Mouse (Mus musculus) C2C12 (cell line): ENCODE measurements around the gene Erich2. TPM values are rescaled to one million over a fixed set of nuclear protein-coding genes. Genes with fewer than 3 reads are reported as not detected.
A peak's percentile ranks its signal among the peaks of the same experiment; 100 is the strongest.

Source experiments
- H3K27me3 ChIP-seq: one replicate; pipeline ENCODE4 v1.6.1; 2011; ENCODE audit not compliant: control insufficient read depth, insufficient read depth, insufficient read length
- H3K36me3 ChIP-seq: one replicate; pipeline ENCODE4 v1.6.1; 2011; ENCODE audit not compliant: control insufficient read depth, insufficient read depth
- H3K4me3 ChIP-seq: one replicate; pipeline ENCODE4 v1.5.1; 2011; ENCODE audit warnings: mild to moderate bottlenecking, control low read depth; ENCODE audit not compliant: poor library complexity, insufficient read depth, severe bottlenecking
- H3K79me2 ChIP-seq: one replicate; pipeline ENCODE4 v1.6.1; 2011; ENCODE audit not compliant: control insufficient read depth, insufficient read depth
- H3K79me3 ChIP-seq: one replicate; pipeline ENCODE4 v1.6.1; 2011; ENCODE audit warnings: low read depth, control low read depth
- H3ac ChIP-seq: one replicate; pipeline ENCODE3; 2011; ENCODE audit warnings: low read depth; ENCODE audit not compliant: control insufficient read depth, insufficient read length
- CEBPB ChIP-seq: IDR thresholded peaks from one replicate; pipeline ENCODE4 v1.6.1; 2011; ENCODE audit warnings: low read depth, mild to moderate bottlenecking, control low read depth, moderate library complexity
- CTCF ChIP-seq: IDR thresholded peaks from one replicate; pipeline ENCODE4 v1.5.1; 2011; ENCODE audit not compliant: control insufficient read depth, insufficient read depth, insufficient read length
- FOSL1 ChIP-seq: IDR thresholded peaks from one replicate; pipeline ENCODE4 v1.8.0; 2011; ENCODE audit warnings: mild to moderate bottlenecking, low read length; ENCODE audit not compliant: poor library complexity, insufficient read depth, severe bottlenecking
- MAX ChIP-seq: IDR thresholded peaks from one replicate; pipeline ENCODE4 v1.6.1; 2011; ENCODE audit warnings: mild to moderate bottlenecking, control low read depth
- MYOD1 ChIP-seq: IDR thresholded peaks from one replicate; pipeline ENCODE4 v1.6.1; 2011; ENCODE audit warnings: low read depth; ENCODE audit not compliant: control insufficient read depth, insufficient read length
- MYOG ChIP-seq: IDR thresholded peaks from one replicate; pipeline ENCODE4 v1.6.1; 2011; ENCODE audit not compliant: control insufficient read depth, insufficient read length; ENCODE audit errors: extremely low read depth
- USF1 ChIP-seq: IDR thresholded peaks from one replicate; pipeline ENCODE4 v1.6.1; 2011; ENCODE audit warnings: low read depth, mild to moderate bottlenecking, control low read depth, moderate library complexity
- long read RNA-seq, 2 experiments: library from polyadenylated mRNA; unstranded; transcript quantifications; one replicate each; pipeline ENCODE4 v2.0.0; 2019 to 2020
- polyA plus RNA-seq: library from polyadenylated mRNA; unstranded; fragments of >200 nt; fragmentation: generic; extraction: Trizol; gene quantifications from one replicate; pipeline ENCODE4 v1.2.1, GENCODE M21; 2012; ENCODE audit warnings: missing spikeins

The Erich2 gene
- 0.09 TPM for polyA plus RNA-seq
- long read RNA-seq, experiment 1, result 0 reads
- long read RNA-seq, experiment 2, partial matches to known transcripts, result 0 of 1 reads
- long read RNA-seq, experiment 2, other reads (novel, unspliced or antisense), result 1 of 1 reads

DNA sequence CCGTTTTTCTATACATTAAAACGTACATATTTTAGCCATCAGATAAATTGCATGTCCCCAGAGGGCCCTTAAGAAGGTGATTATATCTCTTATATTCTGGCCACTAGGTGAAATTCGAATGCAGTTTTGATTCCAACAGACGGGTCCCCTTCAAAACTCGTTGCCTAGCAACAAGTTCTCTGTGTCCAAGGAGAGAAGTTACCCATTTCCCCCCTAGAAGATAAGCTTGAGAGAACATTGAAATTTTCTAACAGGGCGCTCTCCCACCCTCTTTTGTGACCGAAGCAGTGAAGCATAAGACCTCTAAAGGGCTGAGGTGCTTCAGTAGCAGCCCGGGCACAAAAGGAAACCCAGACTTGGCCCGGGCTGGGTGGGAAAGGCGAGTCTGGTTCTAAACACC lies at the start of gene Erich2:
TSS of gene Erich2 (plus strand) at position 324 of the 400 bp plus-strand sequence.
- Histone ChIP-seq H3K4me3 (peak within 1 kb of the TSS; percentile 26), H3K79me3 (no peaks in the 10 kb centered on the region), H3K27me3 (no peaks in the 10 kb centered on the region), H3K36me3 (no peaks in the 10 kb centered on the region), H3ac (peak within 1 kb of the TSS; percentile 27), H3K79me2 (no peaks in the 10 kb centered on the region)
- no peak for TF ChIP-seq FOSL1
- no peak for TF ChIP-seq MAX
- TF ChIP-seq MYOG, result no peak

DNA sequence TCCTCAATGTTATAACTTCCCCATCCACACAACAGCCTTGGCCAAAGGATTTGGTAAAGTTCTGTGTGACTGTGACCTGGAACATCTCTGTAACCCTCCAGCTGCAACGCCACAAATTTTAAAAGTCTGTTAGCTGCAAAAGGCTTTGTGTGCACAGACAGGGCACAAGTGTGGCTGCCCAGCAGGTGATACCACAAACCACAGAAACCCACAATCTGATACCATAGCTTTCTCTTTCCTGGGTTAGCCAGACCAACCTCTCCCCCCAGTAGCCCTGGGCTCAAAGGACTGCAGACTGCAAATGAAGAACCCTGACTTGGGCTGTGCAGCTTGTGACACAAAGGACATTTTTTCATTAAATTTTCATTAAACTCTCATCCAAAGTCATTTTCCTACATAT lies 45.0 kb upstream of the Erich2 start:
- no peak overlapping the region for H3K4me3 ChIP-seq
- H3K79me2 ChIP-seq, result no peaks in the 10 kb centered on the region
- TF ChIP-seq CTCF (no peak), MAX (no peak), USF1 (no peak), MYOD1 (no peak), MYOG (no peak), FOSL1 (no peak), CEBPB (no peak)
- H3K27me3 ChIP-seq, result peaks cover 4% of the 10 kb centered on the region
- no peaks in the 10 kb centered on the region for H3K36me3 ChIP-seq
- no peaks in the 10 kb centered on the region for H3K79me3 ChIP-seq
- no peak overlapping the region for H3ac ChIP-seq

DNA sequence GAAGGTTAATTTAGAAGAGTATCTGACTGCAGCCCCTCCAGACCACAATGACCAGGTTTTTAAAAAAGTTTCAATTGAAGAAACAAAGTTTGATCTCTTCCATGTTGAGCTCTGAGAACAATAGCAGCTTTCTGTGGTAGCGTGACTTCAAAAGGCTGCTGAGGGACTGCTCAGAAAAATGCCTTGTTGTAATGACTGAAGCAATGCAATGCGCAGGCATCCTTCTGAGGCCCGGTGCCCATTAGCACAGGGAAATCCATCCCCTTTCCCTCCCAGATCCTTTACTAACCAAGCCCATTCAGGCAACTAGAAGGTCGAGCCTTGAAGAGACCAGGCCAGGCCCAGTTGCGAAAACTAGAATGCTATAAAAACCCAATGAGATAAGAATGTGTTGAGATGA lies 37.5 kb upstream of the Erich2 start:
- Histone ChIP-seq H3K4me3 (no peak overlapping the region), H3K79me2 (no peaks in the 10 kb centered on the region), H3ac (no peak overlapping the region), H3K36me3 (no peaks in the 10 kb centered on the region), H3K79me3 (no peaks in the 10 kb centered on the region), H3K27me3 (peaks cover 26% of the 10 kb centered on the region)
- no peak for TF ChIP-seq MYOG
- TF ChIP-seq MAX, result no peak
- no peak for TF ChIP-seq MYOD1
- no peak for TF ChIP-seq CTCF
- TF ChIP-seq CEBPB, result no peak
- no peak for TF ChIP-seq USF1
- TF ChIP-seq FOSL1, result no peak

- Histone ChIP-seq H3K79me2 (no peaks in the 10 kb centered on the region), H3K27me3 (peaks cover 26% of the 10 kb centered on the region), H3ac (no peak overlapping the region), H3K36me3 (no peaks in the 10 kb centered on the region), H3K4me3 (no peak overlapping the region), H3K79me3 (no peaks in the 10 kb centered on the region)
- no peak for TF ChIP-seq MAX
- TF ChIP-seq USF1, result no peak
- TF ChIP-seq MYOD1, result no peak
- TF ChIP-seq MYOG, result no peak
- TF ChIP-seq FOSL1, result no peak
- no peak for TF ChIP-seq CEBPB
- TF ChIP-seq CTCF, result no peak
These were observed 36.6 kb upstream of the Erich2 start for GRCm38 (mm10) chr2:70471861-70472620.

DNA sequence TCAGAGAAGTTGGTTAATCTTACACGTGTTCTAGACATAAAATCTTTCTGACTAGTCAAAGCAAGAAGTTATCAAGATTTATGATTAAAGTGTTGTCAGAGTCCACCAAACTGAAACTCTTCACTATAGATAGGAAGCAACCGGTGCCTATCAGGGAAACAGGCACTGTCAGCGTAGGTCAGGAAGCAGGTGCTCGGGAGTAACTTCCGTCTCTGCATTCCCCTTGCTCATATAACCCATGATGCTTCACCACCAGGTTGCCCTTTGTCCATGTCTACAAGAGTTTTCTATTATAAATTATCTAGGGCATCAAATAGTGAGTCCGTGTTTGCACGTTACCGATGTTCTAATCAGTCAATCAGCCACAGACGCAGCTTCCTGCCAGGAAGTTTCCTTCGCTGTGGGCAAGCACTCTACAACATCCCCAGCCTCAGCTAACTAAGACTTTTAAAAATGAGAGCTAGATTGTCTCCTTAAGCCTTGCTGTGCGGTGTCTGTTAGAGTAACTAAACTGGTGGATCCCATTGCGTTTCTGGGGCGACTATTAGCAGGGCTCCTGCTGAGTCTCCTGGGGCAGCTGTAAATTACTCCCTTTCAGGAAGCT lies 10.8 kb upstream of the Erich2 start:
- no peaks in the 10 kb centered on the region for H3K36me3 ChIP-seq
- H3K79me2 ChIP-seq, result no peaks in the 10 kb centered on the region
- H3K27me3 ChIP-seq, result peaks cover 3% of the 10 kb centered on the region
- no peak overlapping the region for H3ac ChIP-seq
- no peak overlapping the region for H3K4me3 ChIP-seq
- peaks cover 1% of the 10 kb centered on the region for H3K79me3 ChIP-seq
- TF ChIP-seq MYOG (no peak), MAX (no peak), MYOD1 (no peak), CEBPB (no peak), FOSL1 (no peak), USF1 (no peak), CTCF (no peak)
